Mouse (Mus musculus) ovary, postnatal 14 days (tissue): Measurements from ENCODE around the gene Sfxn4.
A peak's percentile ranks its signal among the peaks of the same experiment; 100 is the strongest.
"Not testable (repeated sequence)": the region's sequence is repeated elsewhere in the genome, so short reads cannot be mapped to it uniquely, and the experiment has no call there.

Source experiments
- DNase-seq: peaks from one replicate; pipeline ENCODE4 v3.0.0; 2022; ENCODE audit warnings: low spot score

Gene Sfxn4

DNA sequence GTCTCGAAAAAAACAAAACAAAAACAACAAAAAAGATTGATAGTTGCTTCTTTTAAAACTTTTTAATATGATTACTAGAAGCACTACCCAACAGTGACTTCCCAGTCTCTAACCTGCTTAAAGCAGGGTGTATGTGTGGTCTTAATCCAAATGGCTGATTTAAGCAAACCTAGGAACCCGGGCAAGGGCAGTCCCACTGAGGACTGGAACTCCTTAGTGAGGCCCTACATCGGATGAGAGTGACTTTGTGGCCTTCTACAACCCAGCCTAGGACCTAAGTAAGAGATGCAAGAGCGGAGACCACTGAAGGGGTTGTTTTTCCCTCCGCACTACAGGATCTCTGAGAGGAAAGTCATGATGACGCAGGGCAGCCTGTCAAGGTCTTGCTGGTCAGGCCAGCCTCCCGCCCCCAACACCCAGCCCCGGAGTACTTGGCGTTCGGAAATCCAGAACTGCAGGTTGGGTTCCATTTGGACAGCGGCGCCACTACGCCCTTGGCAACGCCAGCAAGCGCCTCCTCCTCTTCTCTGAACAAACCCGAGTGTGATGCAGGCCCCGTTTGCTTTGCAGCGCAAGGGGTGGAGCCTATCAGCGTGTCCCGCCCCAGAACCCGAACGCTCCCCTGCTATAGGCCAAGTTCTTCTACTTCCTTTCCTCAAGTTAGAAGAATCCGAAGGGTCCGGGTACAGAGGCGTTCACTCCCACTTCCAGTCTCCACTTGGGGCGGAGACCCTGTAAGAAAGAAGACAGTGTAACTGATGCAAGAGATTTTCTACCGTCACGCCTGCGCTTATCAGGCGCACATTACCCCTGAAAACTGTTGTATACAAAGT is at the start of gene Sfxn4:
Gene Sfxn4, minus strand, starts transcription at position 612 of the 833 bp plus-strand sequence.
- peak; percentile 75 for DNase-seq

DNA sequence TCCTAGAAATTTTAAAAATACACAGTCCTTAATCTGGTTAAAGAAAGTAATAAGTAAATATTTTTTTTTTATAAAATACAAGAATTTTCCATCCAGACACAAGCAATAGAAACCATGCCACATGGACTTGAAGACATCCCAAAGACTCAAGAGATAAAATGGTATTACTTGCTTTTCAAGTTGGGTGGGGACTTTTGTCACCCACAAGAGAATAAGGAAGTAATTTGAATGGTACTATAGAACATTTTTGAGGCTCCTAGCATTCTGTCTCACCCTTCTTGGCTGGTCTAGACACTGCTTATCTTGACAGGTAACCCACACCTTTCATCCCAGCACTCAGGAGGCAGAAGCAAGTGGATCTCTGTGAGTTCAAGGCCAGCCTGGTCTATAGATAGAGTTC is 49.0 kb upstream of the Sfxn4 start:
- DNase-seq: no peak

DNA sequence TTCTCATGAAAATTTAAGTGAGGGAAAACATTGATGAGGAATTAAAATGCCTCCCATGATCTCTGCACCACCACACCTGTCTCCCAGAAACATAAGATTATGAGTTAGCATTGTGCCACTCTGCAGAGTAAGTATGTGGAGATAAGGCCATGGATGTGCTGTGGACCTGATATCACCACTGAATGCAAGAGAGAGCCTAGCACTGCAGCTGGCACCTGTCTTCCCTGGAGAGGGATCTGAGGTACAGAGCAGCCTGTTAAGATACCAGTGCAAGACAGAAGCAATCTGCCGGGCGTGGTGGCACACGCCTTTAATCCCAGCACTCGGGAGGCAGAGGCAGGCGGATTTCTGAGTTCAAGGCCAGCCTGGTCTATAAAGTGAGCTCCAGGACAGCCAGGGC is 44.2 kb upstream of the Sfxn4 start:
- DNase-seq: no peak

DNA sequence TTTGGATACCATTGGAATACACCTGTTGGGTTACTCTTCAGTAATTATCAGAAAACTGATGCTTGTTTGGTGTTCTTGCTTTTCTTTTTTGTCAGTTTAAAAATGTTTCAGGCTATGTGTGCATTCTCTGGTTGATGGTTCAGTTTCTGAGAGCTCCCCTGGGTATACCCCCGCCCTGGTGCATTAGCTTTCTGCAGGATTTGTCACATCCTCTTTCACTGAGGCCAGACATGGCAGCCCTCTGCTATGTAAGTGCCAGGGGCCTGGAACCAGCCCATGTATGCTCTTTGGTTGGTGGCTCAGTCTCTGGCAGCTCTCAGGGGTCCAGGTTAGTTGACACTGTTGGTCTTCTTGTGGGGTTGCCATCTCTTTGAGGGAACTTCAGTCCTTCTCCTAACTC is 42.7 kb upstream of the Sfxn4 start:
- DNase-seq: no peak

DNA sequence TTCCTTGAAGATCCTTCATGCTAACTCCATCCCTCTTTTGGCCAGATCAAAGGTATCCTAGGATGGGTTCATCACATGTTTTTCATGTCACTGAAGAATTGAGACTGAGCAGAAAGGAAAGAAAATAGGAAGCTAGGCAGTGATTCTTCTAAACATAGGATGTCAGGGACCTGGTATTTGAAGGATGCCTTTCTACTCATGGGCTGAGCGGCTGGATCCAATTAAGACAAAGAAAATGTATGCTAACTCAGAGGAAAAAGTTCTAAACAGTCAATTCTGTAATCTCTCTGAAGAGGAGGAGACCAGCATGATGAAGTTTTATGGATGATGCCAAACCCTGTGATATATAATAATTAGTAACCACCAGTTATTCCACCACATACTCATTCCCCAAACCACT is 41.9 kb upstream of the Sfxn4 start:
- no peak for DNase-seq

DNA sequence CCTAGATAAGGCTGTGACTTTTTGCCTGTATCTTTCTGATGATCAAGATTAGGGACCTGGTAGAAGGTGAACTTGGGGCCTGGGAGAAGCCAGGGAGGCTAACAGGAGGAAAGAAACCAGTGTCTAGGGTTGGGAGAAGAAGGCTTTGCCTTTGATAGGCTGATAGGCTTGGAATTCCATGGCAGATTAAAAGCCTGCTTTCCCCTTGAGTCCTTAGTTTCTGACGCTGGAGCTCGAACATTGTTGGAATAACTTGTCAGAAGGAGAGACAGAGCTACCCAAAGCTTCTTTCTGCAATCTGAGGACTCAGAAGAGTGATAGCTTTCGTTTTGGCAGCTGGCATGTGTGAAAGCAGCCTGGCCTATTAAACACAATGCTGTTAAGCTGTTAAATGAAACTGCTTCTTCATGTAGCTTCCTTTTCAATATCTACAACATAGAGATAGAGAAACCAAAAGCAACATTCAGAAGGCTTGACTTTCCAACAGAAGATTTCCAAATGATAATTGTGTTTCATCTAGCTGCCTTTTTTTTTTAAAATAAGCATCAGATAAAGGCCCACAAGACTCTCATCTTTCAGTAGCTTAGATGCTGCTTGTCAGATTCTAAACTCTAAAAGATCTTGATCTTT is 34.1 kb upstream of the Sfxn4 start:
- no peak for DNase-seq

DNA sequence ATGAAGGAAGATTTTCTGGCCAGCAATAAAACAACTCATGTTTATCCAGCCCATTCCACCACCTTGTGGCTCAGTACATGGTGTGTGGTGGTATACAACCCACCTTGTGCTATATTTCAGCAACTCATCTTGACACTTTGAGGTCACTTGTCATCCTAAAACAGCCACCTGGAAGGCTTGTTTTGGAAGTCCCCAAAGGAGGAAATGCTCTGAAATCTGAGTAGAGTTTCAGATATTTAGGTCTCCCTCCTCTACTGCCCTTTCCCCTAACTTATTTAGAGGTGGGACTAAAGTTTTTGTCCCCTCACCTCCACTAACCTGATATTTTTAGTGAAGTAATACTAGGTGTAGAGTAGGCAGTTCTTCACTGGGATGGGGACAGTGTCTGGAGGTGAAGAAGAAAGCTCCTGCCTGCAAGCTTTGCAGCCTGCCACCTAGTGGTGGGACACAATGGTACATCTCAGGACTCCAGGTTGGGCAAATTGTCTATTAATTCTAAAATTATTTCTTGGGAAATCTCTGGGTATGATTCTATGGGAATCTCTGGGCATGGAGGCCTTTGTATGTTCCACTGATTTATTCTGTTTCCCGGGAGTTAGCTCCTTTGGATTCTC is 30.8 kb upstream of the Sfxn4 start:
- DNase-seq: peak; percentile 52

DNA sequence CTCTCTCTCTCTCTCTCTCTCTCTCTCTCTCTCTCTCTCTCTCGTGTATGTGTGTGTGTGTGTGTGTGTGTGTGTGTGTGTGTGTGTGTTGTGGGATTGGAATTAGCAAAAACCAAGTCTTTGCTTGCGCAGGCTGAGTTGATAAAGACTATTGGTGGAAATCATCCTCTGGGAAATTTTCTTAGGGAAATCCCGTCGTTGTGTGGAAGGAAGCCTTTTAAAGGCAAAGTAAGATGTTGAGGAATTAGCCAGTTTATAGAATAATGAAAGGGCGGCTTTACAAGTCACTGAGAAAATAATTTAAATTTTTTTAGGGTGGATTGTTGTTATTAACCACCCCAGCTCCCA is 29.8 kb upstream of the Sfxn4 start:
- DNase-seq: no peak

DNA sequence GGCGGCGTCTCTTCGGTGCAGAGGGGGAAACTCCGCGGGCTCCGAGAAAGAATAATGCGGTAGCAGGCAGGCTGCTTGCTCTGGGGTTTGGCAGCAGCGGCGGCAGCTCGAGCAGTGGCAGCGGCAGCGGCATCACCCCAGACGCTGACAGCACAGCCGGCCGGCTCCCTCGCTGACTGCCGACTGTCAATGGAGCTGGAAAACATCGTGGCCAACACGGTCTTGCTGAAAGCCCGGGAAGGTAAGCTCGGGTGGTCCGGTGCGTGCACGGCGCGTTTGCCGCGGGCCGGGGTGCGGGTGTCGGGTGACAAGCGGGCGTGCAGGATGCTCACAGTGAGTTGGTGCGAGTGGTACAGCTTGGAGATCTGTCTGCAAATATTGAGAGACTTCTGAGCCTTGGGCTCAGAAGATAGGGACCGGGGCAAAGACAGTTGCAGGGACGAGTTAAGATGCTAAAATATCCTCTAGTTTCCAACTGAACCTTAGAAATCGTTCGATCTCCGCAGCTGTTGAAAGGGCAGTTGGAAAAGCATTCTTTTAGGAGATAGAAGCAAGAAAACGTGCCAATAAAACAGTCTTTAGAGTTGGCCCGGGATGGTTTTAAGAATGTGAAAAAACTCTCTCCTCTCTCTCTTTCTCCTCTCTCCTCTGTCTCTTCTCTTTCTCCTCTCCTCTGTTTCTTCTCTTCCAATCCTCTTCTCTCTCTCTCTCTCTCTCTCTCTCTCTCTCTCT is 29.3 kb upstream of the Sfxn4 start:
- peak; percentile 18 for DNase-seq

DNA sequence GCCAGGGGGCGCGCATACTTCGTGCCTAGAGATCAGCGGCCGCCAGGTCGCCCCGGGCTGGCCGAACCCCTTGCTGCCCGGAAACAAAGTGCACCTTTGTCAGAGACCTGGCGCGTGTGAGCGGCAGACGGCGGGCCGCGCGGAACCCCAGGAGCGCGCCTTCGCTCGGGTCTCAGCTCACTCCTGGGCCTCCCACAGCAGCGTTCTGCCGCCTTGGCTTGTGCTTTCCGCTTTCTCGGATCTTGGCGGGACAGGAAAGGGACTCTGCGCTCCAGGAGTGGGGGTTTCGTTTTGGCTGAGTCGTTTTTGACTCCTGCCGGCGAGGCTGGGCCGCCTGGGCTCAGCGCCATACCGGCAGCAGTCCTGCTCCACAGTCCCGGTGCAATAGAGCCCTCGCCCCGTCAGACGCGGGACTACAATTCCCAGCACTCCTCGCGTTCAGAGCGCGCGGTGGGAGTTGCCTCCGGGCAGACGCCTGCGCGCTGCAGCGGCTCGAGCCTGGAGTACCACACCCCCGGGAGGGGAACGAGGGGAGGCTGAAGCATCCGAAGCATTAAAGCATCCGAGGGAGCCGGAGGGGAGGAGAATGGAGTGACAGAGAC is 28.5 kb upstream of the Sfxn4 start, which contains the start of gene Grk5:
Gene Grk5, plus strand, starts transcription at position 36 of the 602 bp plus-strand sequence.
- DNase-seq: peak; percentile 93

DNA sequence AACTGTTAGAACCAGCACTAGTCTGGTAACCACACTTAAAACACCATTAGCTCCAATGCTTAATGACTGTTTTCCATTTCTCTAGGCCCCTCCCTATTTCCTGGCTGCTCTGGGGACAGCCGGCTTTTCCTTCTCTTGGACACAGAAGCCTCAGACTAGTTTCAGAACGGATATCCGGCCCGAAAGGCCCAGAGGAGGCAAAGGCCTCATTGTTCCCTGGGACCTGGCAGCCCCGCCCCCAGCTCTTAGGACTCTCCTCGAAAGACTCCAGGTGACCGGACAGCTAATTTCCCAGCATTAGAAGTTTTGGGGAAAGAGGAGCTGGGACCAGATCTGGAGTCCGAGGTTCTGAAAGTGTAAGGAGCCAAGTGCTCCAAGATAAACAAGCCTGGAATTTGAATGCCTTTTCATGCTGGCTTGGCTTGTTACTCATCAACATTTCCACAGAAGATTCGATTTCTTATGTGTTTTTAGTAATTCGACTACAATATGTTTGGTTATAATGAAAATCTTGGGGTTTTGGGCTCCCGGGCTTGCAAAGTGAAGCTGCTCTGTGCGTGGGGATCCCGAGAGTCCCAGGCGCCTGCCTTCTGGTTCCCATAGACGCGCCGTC is 27.9 kb upstream of the Sfxn4 start:
- peak; percentile 26 for DNase-seq

DNA sequence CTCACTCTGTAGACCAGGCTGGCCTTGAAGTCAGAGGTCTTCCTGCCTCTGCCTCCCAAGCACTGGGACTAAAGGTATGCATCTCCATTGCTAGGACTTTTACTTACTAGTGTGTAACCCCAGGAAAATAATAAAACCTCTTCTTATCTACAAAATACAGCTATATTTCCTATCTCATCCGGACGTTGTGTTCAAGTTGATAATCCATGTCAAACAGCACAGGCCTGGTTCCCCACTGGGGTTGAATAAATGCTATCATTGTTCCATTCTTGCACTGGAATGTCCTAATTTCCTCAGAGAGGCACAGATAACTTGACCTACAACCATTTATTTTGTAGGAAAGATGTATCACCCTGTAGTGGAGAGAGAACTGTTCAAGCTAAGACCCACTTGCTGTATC is 26.4 kb upstream of the Sfxn4 start:
- DNase-seq: no peak

DNA sequence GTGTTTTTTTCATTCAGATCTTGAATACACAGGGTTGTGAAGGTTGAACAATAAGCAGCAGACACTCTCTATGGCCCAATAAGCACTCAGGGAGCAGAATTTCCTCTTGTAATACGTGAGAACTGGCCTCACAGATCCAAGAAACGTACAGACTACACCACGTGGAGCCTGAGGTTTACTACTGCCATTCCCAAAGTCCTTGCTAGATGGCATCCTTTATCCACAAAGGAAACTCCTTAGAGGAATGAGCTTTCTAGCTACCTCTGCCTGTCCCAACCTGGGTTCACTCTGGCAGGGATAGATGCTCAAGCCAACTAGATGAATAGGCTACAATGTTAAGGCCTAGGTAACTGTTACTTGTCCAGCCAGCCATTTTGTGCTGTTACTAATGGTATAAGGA is 21.9 kb upstream of the Sfxn4 start:
- DNase-seq: peak; percentile 33

DNA sequence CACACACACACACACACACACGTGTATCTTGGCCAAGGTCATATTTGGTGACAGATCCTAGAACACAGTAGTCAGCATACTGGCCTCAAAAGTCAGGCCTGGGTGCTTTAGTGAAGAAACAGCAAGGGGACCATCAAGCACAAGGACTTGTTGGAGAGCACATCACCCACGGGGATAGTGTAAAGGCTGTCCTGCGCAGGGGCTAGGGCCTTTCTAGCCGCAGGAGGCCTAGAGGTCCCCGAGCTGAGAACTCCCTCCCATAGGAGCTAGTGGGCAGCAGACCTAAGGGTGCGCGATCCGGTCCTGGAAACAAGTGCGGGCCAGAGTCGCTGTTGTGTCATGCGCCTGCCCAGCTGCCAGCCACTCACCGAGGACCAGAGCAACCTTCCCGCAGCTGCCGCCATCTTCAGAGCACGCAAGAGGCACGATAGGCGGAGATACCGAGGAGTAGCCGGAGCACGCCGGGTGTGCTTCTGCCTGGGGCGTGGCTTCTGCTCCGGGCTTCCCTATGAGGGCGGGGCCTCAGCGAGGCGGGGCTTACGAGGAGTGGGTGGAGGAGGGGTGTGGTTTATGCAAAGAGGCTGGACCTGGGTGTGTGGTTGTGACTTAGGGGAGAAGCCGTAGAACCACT is 12.9 kb upstream of the Sfxn4 start, which contains the start of gene Prdx3:
Gene Prdx3, minus strand, starts transcription at position 493 of the 631 bp plus-strand sequence.
- DNase-seq: peak; percentile 93

DNA sequence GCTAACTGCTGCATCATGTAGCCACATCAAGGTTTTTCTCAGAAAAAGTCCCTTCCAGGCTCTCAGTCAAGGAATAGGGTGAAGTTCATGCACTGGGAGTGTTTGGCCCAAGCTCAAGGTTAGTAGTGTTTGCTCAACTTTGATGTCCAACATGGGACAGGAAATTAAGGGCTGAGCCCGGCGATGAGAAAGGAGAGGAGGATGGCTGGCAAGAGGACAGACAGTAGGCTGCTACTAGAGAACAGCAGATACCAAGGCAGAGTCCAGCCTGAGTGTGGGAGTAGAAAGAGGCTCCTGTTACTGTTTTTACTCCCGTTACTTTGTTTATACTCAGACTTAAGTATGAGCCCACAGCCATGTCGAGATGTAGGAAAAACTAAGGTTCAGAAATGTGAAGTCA is 12.2 kb upstream of the Sfxn4 start:
- no peak for DNase-seq

DNA sequence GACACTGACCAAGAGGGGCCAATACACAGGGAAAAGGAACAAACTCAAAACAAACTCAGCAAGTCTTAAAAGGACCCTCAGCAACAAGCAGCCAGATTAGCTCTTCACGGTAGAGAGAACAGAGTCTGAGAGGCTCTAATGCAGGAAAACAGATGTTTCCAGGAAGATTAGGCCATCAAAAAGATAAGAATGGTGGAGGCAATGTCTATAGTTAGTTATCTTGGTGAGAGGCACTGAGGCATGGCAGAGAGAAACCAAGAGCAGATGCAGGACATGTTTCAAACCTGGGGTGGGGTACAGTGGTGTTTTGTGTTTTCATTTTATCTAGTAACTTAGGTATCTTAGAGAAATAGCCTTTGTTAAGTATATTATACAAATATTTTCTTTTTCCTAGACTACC is 11.0 kb upstream of the Sfxn4 start:
- no peak for DNase-seq

DNA sequence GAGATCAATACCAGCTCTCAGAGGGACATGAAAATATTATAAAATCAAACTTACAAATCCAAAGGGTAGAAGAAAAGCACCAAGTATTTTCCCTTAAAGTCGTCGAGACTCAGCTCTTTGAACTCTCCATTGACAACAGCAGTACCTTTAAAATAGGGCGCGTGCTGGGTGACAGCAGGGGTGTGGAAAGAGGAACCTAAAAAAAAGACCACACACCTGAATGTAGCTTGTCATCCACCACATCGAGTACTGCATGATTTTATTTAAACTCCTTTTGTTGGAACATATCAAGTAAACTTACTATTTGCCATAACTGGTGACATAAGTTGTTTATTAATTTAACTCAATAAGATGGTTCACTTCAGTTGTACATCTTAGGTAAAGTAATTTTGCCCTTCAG is 10.1 kb upstream of the Sfxn4 start:
- no peak for DNase-seq

DNA sequence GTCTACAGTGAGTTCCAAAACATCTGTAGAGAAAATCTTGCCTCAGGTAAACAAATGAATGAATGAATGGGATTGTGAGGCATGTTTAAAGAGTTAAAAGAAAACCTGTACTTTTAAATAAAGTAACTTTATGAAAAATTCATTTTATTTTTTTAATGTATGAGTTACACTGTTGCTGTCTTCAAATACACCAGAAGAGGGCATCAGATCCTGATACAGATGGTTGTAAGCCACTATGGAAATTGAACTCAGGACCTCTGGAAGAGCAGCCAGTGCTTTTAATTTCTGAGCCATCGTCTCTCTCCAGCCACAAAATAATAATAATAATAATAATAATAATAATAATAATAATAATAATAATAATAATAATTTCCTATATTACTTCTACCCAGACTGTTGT is 9.2 kb upstream of the Sfxn4 start:
- DNase-seq: no peak

DNA sequence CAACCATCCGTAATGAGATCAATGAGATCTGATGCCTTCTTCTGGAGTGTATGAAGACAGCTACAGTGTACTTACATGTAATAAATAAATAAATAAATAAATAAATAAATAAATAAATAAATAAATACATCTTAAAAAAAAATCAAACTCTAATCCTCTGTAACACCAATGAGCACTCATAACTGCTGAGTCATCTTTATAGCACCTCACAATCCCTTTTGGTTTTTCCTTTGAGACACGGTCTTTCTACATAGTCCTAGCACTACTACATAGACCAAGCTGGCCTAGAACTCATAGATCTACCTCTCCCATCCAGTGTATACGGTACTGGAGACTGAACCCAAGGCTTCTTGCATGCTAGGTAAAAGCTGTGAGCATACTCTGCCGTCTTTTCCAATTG is 4.9 kb upstream of the Sfxn4 start:
- not testable (repeated sequence) for DNase-seq

DNA sequence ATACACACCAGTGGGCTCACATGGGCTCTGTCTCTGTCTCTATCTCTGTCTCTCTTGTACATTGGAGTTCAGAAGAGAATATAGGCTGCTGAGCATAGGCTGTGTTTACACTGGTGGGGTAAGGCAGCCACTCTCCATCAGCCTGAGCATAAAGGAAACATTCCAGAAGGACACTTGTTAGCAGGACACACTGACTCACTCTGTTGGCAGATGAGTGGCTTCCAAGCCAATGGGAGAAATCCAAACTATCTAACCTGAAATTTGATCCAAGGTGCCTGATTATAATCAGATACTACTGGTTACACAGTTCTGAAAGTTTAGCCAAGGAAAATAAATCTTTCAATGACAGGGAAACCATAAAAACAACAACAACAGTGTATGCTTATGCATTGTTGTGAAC is 15.5 kb downstream of the Sfxn4 start:
- DNase-seq: no peak

DNA sequence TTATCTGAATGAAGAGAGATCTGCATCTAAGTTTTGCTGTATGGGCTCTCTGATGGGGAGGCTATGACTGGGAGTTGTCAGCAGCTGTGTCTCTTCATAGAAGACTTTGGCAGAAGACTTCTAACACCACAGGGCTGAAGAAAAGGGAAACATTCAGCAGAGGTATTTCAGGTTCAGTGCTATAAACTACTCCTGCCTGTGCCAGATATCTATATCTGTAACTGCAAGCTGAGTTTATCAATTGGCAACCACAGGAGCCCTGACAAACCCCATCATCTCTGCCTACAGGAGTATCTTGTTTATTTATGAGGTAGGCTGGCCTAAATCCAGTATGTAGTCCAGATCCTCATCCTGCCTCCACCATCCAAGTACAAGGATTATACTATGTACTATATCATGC is 18.0 kb downstream of the Sfxn4 start:
- DNase-seq: no peak
